Mouse (Mus musculus): Measurements from ENCODE around the gene Bax. TPM values are rescaled to one million over a fixed set of nuclear protein-coding genes. Genes with fewer than 3 reads are reported as not detected.

Gene Bax
- total RNA-seq (2021): 10 to 100 TPM; 20.1 to 22.4 TPM
- long read RNA-seq, experiment 1, transcript Bax-201 (6 exons, 867 nt): major isoform, 10 of 18 reads
- long read RNA-seq, experiment 1, partial matches to known transcripts: 0 of 18 reads
- long read RNA-seq, experiment 1, other reads (novel, unspliced or antisense): 4 of 18 reads
- long read RNA-seq, experiment 2, transcript Bax-201 (6 exons, 867 nt): major isoform, 14 of 18 reads
- long read RNA-seq, experiment 2, partial matches to known transcripts: 1 of 18 reads
- long read RNA-seq, experiment 2, other reads (novel, unspliced or antisense): 0 of 18 reads

DNA sequence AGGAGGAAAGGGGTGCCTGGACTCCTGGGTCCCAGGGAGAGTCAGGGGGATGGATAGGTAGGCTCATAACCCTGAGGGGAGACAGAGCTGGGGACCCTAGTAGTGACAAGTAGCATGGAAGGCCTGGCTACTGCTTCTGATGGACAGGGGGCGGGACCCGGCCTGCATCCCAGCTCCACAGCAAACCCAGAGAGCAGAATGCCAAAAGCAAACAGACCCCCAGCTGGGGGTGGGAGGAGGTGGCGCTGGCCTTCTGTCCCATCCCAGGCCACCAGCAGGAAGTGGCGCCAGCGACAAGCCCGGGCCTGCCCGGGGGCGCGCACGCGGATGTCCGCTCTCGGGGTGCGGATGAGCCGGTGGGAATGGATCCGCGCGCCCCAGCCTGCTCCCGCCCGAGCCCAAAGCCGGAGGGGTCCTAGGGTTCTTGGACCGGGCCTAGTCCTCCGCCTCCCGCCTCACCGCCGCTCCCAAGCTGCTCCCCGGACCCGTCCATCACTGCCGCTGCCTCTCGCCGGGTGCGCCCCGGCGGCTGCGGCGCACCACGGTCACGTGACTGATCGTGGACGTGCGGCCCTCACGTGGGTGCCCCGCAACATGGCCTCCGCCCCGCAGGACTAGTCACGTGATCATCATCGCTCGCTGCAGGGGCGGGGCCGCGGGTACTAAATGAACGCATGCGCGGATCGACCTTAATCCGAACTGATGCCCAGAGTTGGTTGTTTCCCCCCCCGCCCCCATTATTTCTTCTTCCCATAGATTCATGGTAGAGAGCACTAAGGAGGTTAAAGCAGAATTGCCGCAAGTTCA is at the start of gene Bax:
TSS of gene Bax (minus strand) at position 616 of the 807 bp plus-strand sequence.
- peak; percentile 97 for DNase-seq
- intact Hi-C loops (cut with DNase I; ENCODE audit: low total_unique reads): no loop called here

DNA sequence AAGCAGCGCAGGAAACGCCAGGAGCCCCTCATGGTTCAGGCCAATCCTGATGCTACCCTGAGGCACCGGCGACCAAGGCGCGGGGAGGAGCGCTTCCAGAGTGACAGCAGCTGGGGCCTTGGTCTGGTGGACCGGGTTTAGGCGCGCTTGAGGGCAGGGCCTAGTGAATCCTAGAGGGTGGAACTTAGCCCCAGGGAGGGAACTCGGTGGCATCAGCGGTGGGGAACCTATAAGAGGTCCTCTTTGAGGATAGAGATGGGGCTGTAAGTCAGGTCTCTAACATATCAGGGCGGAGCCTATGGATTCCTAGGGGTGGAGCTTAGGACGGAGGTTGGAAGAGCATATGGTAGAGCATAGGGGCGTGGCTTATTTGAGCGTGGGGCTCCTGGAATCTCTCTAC is 48.7 kb upstream of the Bax start:
- intact Hi-C loops (cut with DNase I; ENCODE audit: low total_unique reads): no loop called here
- DNase-seq: no peak

- intact Hi-C loops (cut with DNase I; ENCODE audit: low total_unique reads): no loop called here
- no peak for DNase-seq
These were observed 47.7 kb upstream of the Bax start for GRCm38 (mm10) chr7:45514411-45514810.

DNA sequence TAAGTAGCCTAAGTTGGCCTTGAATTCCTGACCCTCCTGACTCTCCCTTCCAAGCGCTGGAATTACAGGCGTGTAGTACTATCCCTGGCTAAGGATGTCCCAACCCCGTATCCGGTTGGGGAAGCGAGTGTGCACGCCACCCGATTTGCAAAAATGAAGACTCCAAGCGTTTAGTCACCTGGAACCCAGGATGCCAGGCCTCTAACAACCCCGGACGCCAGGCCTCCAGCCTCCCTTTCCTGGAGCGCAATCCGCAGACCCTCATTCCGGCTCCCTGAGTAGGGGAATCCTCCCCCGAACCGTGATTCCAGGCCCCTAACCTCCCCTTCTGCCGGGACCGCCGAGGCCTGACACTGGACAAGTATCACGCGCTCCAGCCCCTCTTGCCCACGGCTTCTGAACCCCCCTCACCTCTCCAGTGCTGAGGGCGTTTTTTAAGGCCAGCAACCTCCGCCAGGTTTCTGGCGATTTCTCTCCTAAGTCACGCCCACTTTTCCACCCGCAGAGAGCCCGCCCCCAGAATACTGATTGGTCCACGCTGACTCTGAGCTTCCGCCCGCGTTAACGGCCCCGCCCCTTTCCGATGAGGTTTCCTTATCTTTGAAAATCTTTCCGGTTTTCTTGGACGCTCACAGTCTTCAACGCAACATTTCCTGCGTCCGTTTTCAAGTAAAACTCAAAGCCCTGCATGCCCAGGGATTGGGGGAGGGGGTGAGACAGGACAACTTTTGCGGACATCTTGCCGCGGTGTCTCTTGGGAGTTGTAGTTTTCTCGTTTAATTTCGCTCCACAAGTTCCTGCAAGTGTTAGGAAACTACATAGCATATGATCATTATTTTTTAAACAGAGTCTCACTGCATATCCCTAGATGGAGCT is 43.5 kb upstream of the Bax start, which contains the start of gene Nucb1:
TSS of gene Nucb1 (minus strand) at position 495 of the 876 bp plus-strand sequence.
- intact Hi-C loops (cut with DNase I; ENCODE audit: low total_unique reads): no loop called here
- peak; percentile 91 for DNase-seq

DNA sequence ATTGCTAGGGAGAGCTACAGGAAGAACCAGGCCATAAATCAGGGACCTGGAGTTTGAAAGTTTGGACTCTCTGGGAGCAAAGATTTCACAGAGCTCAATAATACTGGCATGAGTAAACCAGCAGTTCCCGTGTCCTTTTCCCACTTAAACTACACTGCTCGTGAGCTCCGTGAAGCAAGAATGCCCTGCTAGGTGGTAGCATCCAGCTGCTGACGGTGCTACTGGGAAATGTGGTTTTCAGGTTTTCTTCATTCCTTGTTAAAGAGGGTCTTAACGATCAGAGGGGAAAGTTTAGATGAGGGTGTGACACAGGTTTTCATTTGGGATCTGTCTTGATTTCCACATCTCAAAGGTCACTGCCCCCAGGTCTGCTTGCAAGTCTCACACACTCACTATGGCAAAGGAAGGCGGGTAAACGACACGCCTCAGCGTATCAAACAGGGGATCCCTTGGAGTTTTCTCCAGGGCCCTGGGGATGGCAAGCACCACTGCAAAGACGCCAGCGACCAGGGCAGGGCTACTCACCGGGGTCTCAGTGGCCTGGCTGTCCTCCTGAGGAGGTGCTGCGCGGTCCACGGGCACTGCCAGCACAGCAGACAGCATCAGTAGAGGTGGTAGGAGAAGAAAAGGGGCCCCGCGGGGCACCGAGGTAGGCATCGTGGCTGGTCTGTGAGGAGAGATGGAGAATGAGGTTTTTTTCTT is 42.6 kb upstream of the Bax start:
- intact Hi-C loops (cut with DNase I; ENCODE audit: low total_unique reads): no loop called here
- DNase-seq: no peak

DNA sequence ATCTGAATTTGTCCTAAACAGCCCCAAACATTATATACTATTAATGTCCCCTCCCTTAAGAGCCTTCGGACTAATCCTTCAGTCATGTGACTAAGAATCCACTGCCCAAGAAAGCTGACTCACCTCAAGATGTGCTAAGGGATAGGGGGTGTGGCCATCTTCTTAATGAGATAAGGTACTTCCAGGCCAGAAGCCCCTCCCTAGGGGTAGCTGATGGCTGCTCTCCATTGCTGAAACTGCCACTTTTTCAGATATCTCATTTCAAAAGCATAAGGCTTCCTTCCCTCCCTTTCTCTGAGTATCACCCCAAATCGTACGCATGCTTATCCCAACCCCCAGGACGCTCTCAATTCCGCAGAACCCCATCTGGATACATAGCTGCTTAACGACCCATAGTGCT is 41.9 kb upstream of the Bax start:
- DNase-seq: no peak
- intact Hi-C loops (cut with DNase I; ENCODE audit: low total_unique reads): no loop called here

- intact Hi-C loops (cut with DNase I; ENCODE audit: low total_unique reads): no loop called here
- no peak for DNase-seq
These were observed 40.9 kb upstream of the Bax start for GRCm38 (mm10) chr7:45507583-45507982.

DNA sequence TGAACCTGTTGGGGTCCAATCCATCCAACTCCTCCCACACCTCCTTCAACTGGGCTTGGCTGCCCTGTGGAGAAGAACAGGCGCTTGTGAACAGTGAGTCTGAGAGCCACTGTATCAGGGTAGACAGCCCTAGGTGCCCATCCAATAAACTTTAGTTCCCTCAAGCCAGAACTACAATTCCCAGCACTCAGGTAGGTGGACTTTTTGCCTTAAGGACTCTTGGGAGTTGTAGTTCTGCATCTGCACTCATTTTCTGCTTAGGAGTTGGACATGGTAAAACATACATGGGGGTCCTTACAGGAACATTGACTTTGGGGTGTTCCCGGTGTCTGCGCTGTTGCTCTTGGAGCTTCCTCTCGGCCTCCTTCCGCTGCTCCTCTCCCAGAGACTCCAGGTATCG is 31.7 kb upstream of the Bax start:
- DNase-seq: no peak
- intact Hi-C loops (cut with DNase I; ENCODE audit: low total_unique reads): no loop called here

DNA sequence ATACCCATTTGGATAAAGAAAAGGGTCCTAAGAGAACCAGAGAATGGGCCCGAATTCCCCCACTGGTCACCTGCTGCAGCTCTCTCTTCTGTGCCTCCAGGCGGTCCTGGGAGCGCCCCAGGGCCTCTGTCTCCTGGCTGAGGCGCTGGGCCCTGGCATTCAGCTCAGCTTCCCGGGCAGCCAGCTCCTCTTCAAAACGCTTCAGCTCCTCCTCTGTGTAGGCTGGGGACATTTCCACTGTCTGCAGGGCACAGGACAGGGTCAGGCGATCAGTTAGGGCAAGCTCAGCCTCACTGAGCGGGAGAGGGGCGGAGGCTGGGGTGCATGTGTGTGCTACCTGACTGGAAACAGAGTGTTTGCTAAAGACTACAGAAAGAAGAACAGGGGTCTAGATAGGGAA is 27.9 kb upstream of the Bax start:
- no peak for DNase-seq
- intact Hi-C loops (cut with DNase I; ENCODE audit: low total_unique reads): no loop called here

DNA sequence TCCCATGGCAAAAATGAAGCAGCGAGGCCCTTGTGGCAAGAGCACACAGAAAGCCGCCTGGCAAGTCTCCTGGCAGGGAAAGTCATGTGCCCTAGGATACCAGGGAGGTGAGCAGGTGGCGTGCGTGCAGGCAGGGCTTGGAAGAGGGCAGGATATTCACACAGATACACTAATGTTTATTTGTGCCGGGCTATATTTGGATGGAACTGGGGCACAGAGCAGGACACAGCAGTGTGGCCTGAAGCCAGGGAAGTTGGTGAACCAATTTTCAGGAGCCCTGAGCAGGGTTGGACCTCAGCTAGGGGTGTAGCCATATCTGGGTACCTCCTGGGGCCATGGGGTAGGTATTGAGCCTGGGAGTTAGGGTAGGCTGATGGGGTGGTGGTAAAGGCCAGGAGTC is 26.3 kb upstream of the Bax start:
- DNase-seq: peak; percentile 47
- intact Hi-C loops (cut with DNase I; ENCODE audit: low total_unique reads): no loop called here

DNA sequence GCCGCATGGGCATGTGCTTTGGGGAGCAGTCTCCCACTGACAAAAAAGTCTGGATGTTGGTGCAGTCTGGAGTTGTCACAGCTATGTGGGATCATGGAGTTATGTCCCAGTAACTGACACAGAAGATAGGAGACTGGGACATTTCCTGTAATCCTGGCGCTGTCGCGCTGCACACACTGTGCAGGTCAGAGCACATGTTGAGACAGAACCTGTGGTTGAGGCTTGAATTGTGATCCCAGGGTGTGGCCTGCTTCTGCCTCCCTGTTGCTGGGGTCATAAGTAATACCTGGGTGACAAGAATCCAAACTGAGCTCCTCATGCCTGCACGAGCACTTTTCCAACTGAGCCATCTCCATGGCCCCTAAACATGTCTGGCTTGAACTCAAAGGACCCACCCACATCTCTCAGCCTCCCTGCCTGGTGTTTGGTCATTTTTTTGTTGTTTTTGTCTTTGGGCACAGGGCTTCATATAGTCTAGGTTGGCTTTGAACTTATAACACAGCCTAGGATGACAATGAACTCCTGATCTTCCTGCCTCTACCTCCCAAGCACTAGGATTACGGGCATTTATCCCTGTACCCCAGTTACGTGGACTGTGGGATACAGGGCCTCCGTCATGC is 25.6 kb upstream of the Bax start:
- intact Hi-C loops (cut with DNase I; ENCODE audit: low total_unique reads): no loop called here
- DNase-seq: no peak

DNA sequence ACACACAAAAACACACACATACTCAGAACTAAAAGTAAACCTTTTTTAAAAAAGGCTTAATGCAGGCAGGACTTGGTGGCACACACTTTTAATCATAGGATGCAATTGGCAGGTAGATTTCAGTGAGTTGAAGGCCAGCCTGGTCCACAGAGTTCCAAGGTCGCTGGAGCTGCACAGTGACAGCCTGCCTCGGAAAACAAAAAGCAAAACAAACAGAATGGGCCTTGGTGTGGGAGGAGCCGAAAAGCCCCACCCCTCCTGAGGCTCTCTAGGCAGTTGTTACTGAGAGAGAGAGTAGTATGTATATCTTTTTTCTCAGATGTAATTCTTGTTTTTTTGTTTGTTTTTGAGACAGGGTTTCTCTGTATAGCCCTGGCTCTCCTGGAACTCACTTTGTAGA is 24.6 kb upstream of the Bax start:
- intact Hi-C loops (cut with DNase I; ENCODE audit: low total_unique reads): no loop called here
- no peak for DNase-seq

- intact Hi-C loops (cut with DNase I; ENCODE audit: low total_unique reads): no loop called here
- DNase-seq: no peak
These were observed 24.1 kb upstream of the Bax start for GRCm38 (mm10) chr7:45490822-45491221.

GRCm38 (mm10) chr7:45489578-45489977 is 22.9 kb upstream of the Bax start:
- intact Hi-C loops (cut with DNase I; ENCODE audit: low total_unique reads): no loop called here
- no peak for DNase-seq

GRCm38 (mm10) chr7:45488293-45489204 is 21.9 kb upstream of the Bax start, which contains the start of gene Dhdh:
Gene Dhdh, minus strand, starts transcription at chr7:45488805.
- intact Hi-C loops (cut with DNase I; ENCODE audit: low total_unique reads): no loop called here

GRCm38 (mm10) chr7:45487861-45488292 is 21.2 kb upstream of the Bax start:
- intact Hi-C loops (cut with DNase I; ENCODE audit: low total_unique reads): no loop called here
- DNase-seq: no peak

More at GRCm38 (mm10) chr7:45488293-45489204, 21.9 kb upstream of the Bax start, which contains the start of gene Dhdh:
- DNase-seq: peak; percentile 81

DNA sequence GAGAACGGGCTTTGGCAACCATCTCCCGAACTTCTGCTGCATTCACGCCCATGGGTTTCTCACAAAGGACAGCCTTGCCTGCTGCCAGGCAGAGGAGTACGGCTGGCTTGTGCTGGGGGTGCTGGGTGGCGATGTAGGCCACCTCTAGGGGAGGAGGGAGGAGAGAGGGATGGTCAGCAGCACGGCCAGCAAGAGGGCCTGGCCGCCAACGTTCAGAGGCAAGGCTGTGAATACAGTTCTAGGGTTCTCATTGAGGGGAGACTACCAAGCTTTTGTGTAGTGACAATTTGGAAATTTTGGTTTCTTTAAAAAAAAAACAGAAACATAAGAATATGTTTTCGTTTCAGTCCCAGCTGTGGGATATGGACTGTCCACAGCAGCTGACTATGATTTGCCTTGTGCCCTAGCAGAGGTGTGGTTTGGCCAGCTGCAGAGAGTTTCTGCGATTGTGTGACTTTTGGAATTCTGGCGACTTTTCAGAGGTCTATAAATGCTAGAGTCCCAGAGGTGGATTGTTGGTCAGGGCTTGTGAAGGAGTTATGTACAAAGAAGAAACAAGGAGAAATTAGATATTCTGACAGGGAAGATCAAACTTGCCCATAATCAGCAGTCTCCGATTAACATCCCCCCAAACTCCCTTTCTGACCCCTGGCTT is 20.2 kb upstream of the Bax start, which contains the start of gene Gm45808:
TSS of gene Gm45808 (minus strand) at position 51 of the 655 bp plus-strand sequence.
- DNase-seq: no peak
- intact Hi-C loops (cut with DNase I; ENCODE audit: low total_unique reads): no loop called here
